Mouse (Mus musculus) CH12.LX (cell line): Measurements from ENCODE around the gene Rfc5.

Experiments used
- CHD1 ChIP-seq: IDR thresholded peaks from 2 replicates; pipeline ENCODE4 v1.6.1; 2012; ENCODE audit warnings: low read depth, low read length, improper control_type of control experiment, inconsistent platforms
- CTCF ChIP-seq, 2 experiments: IDR thresholded peaks in 1 of 2; conservative IDR thresholded peaks in 1 of 2; 2 replicates each; pipeline ENCODE4 v1.5.1; 2011 to 2012; ENCODE audit warnings: low read depth in 2 of 2, low read length in 2 of 2, improper control_type of control experiment in 1 of 2, inconsistent platforms in 1 of 2, mild to moderate bottlenecking in 1 of 2, moderate library complexity in 1 of 2
- IRF4 ChIP-seq: IDR thresholded peaks from 2 replicates; pipeline ENCODE4 v1.6.1; 2014; ENCODE audit warnings: low read depth, mild to moderate bottlenecking, inconsistent platforms, low read length, improper control_type of control experiment
- MYC ChIP-seq: IDR thresholded peaks from 2 replicates; pipeline ENCODE4 v1.6.1; 2011; ENCODE audit warnings: low read depth, mild to moderate bottlenecking, improper control_type of control experiment, low read length
- NRF1 ChIP-seq: IDR thresholded peaks from 2 replicates; pipeline ENCODE4 v1.6.1; 2014; ENCODE audit warnings: low read depth, mild to moderate bottlenecking, inconsistent platforms, low read length, improper control_type of control experiment, moderate library complexity
- POLR2A ChIP-seq: IDR thresholded peaks from 2 replicates; pipeline ENCODE4 v1.6.1; 2011; ENCODE audit warnings: low read depth, mild to moderate bottlenecking, improper control_type of control experiment, low read length
- SIN3A ChIP-seq: IDR thresholded peaks from 2 replicates; pipeline ENCODE4 v1.6.1; 2012; ENCODE audit warnings: low read length, improper control_type of control experiment, inconsistent platforms
- TBP ChIP-seq: conservative IDR thresholded peaks from 2 replicates; pipeline ENCODE4 v1.6.1; 2011; ENCODE audit warnings: low read depth, low read length, improper control_type of control experiment
- USF1 ChIP-seq: IDR thresholded peaks from 2 replicates; pipeline ENCODE4 v1.6.1; 2014; ENCODE audit warnings: low read depth, mild to moderate bottlenecking, inconsistent platforms, low read length, improper control_type of control experiment
- ZKSCAN1 ChIP-seq: IDR thresholded peaks from 2 replicates; pipeline ENCODE4 v1.6.1; 2012; ENCODE audit warnings: low read depth, inconsistent platforms, low read length, improper control_type of control experiment, borderline replicate concordance

- TF ChIP-seq ZKSCAN1 (no peak), CHD1 (no peak), POLR2A (no peak), CTCF (conservative IDR thresholded peaks at IDR 0.05 in 1 of 2, IDR thresholded peaks at IDR 0.05 in 1 of 2; ENCODE audit: low read depth in 2 of 2, low read length in 2 of 2) (no peak), USF1 (no peak), IRF4 (no peak), TBP (no peak), NRF1 (no peak), MYC (no peak), SIN3A (no peak)
Measured at GRCm38 (mm10) chr5:117390895-117391294, 2.0 kb upstream of the Rfc5 start.
